Mouse (Mus musculus): Measurements from ENCODE around the gene Zfp626.

DNA sequence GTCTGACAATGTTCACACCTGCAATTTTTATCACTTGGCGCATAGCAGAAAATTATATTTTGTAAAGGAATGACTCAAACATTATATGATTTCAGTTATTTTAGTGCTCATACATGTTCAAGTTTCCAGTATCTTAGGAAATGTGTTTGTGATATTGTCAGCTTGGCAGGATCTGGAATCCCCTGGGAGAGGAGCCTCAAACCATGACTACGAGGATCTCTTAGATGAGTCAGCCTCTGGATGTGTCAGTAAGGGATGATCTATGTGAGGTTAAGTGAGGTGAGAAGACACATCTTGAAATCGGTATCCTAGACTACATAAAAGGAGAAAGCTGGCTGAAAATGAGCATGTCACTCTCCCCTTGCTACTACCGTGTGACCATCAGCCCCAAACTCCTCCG, 17.7 kb upstream of the Zfp626 start:
- TF ChIP-seq E2F4 (IDR thresholded peaks at IDR 0.05; ENCODE audit: insufficient read depth): no peak
- TF ChIP-seq POLR2A (IDR thresholded peaks at IDR 0.05; ENCODE audit: insufficient read length, low read depth): no peak
- no peak for TF ChIP-seq POLR2AphosphoS2 (IDR thresholded peaks at IDR 0.05; ENCODE audit: insufficient read length, low read depth)
- TF ChIP-seq USF1 (IDR thresholded peaks at IDR 0.05; ENCODE audit: low read depth): no peak
- no peak for TF ChIP-seq MYOD1 (IDR thresholded peaks at IDR 0.05; ENCODE audit: control insufficient read depth in 1 of 3, insufficient read length in 2 of 3, low read depth in 2 of 3)
- no peak for TF ChIP-seq MAX (IDR thresholded peaks at IDR 0.05; ENCODE audit: low read depth)
- TF ChIP-seq TCF12 (IDR thresholded peaks at IDR 0.05; ENCODE audit: insufficient read depth, poor library complexity, severe bottlenecking): no peak
- no peak for TF ChIP-seq TCF3 (IDR thresholded peaks at IDR 0.05; ENCODE audit: insufficient read length, low read depth)
- TF ChIP-seq SRF (IDR thresholded peaks at IDR 0.05; ENCODE audit: control insufficient read depth, insufficient read length, low read depth): no peak

Data from myocyte (in vitro differentiated cells).